Mouse (Mus musculus): ENCODE data around the gene Gpd1l.

GRCm38 (mm10) chr9:114892974-114893373 lies 40.8 kb downstream of the Gpd1l start:
- TF ChIP-seq USF1 (IDR thresholded peaks at IDR 0.05; ENCODE audit: low read depth), result no peak
- no peak for TF ChIP-seq TCF12 (IDR thresholded peaks at IDR 0.05; ENCODE audit: insufficient read depth, poor library complexity, severe bottlenecking)
- TF ChIP-seq MYOD1 (IDR thresholded peaks at IDR 0.05; ENCODE audit: control insufficient read depth in 1 of 3, insufficient read length in 2 of 3, low read depth in 2 of 3), result no peak

All from myocyte (in vitro differentiated cells).